Mouse (Mus musculus) MEL (cell line): ENCODE data around the gene Cdkn1b. TPM values are rescaled to one million over a fixed set of nuclear protein-coding genes. Genes with fewer than 3 reads are reported as not detected.

Experiments used
- DNase-seq: peaks from one replicate; pipeline ENCODE4 v3.0.0; 2011; ENCODE audit warnings: low read depth, low spot score
- H3K27ac ChIP-seq: 2 replicates; pipeline ENCODE4 v1.5.1; 2012; ENCODE audit warnings: low read depth, mild to moderate bottlenecking, control low read depth, low read length, moderate library complexity; ENCODE audit not compliant: control insufficient read depth
- H3K27me3 ChIP-seq, 2 experiments: fragments of 150-350 bp in 1 of 2; sonication (generic) in 1 of 2; 2 replicates each; pipeline ENCODE4 v1.6.1; 2012; ENCODE audit warnings: low read length in 2 of 2, mild to moderate bottlenecking in 2 of 2, improper control_type of control experiment in 1 of 2, moderate library complexity in 1 of 2; ENCODE audit not compliant: insufficient read depth in 2 of 2, control insufficient read depth in 1 of 2
- H3K36me3 ChIP-seq, 2 experiments: 2 replicates each; pipeline ENCODE4 v1.6.1; 2012 to 2014; ENCODE audit warnings: low read length in 2 of 2, improper control_type of control experiment in 1 of 2, inconsistent platforms in 1 of 2, mild to moderate bottlenecking in 1 of 2; ENCODE audit not compliant: insufficient read depth in 2 of 2, control insufficient read depth in 1 of 2
- H3K4me1 ChIP-seq, 2 experiments: fragments of 150-350 bp in 1 of 2; sonication (generic) in 1 of 2; 2 replicates each; pipeline ENCODE4 v1.6.1; 2012; ENCODE audit warnings: low read length in 2 of 2, improper control_type of control experiment in 1 of 2, mild to moderate bottlenecking in 1 of 2; ENCODE audit not compliant: insufficient read depth in 2 of 2, control insufficient read depth in 1 of 2
- H3K4me3 ChIP-seq, 2 experiments: fragments of 150-350 bp in 1 of 2; sonication (generic) in 1 of 2; 2 replicates each; pipeline ENCODE4 v1.5.1; 2012; ENCODE audit warnings: low read depth in 2 of 2, low read length in 2 of 2, mild to moderate bottlenecking in 2 of 2, moderate library complexity in 2 of 2, control low read depth in 1 of 2, improper control_type of control experiment in 1 of 2; ENCODE audit not compliant: control insufficient read depth in 1 of 2, insufficient read depth in 1 of 2
- H3K79me2 ChIP-seq: 2 replicates; pipeline ENCODE4 v1.6.1; 2012; ENCODE audit warnings: mild to moderate bottlenecking, low read length, moderate library complexity; ENCODE audit not compliant: control insufficient read depth, poor library complexity, insufficient read depth
- H3K9ac ChIP-seq: 2 replicates; pipeline ENCODE4 v1.6.1; 2012; ENCODE audit warnings: low read depth, mild to moderate bottlenecking, control low read depth, low read length, moderate library complexity; ENCODE audit not compliant: control insufficient read depth, poor library complexity, severe bottlenecking
- H3K9me3 ChIP-seq: fragments of 150-350 bp; sonication (generic); replicated peaks from 2 replicates; pipeline ENCODE4 v1.6.1; 2012; ENCODE audit warnings: mild to moderate bottlenecking, low read length, improper control_type of control experiment, moderate library complexity; ENCODE audit not compliant: insufficient read depth
- CHD1 ChIP-seq: IDR thresholded peaks from 2 replicates; pipeline ENCODE4 v1.6.1; 2012; ENCODE audit warnings: low read depth, mild to moderate bottlenecking, inconsistent platforms, low read length, improper control_type of control experiment
- MAFK ChIP-seq: IDR thresholded peaks from 2 replicates; pipeline ENCODE4 v1.6.1; 2011; ENCODE audit warnings: low read depth, mild to moderate bottlenecking, low read length, improper control_type of control experiment, borderline replicate concordance
- RCOR1 ChIP-seq: IDR thresholded peaks from 2 replicates; pipeline ENCODE4 v1.6.1; 2012; ENCODE audit warnings: low read depth, mild to moderate bottlenecking, inconsistent platforms, low read length, improper control_type of control experiment
- SIN3A ChIP-seq: IDR thresholded peaks from 2 replicates; pipeline ENCODE4 v1.6.1; 2012; ENCODE audit warnings: low read length, improper control_type of control experiment, inconsistent platforms
- UBTF ChIP-seq: IDR thresholded peaks from 2 replicates; pipeline ENCODE4 v1.6.1; 2012; ENCODE audit warnings: low read depth, mild to moderate bottlenecking, inconsistent platforms, low read length, improper control_type of control experiment, moderate library complexity, borderline replicate concordance; ENCODE audit not compliant: insufficient read depth
- ZMIZ1 ChIP-seq: IDR thresholded peaks from 2 replicates; pipeline ENCODE4 v1.6.1; 2012; ENCODE audit warnings: low read depth, mild to moderate bottlenecking, inconsistent platforms, low read length, improper control_type of control experiment, moderate library complexity
- ZNF384 ChIP-seq: IDR thresholded peaks from 2 replicates; pipeline ENCODE4 v1.6.1; 2012; ENCODE audit warnings: low read depth, mild to moderate bottlenecking, inconsistent platforms, low read length, improper control_type of control experiment
- polyA plus RNA-seq, 2 experiments: library from polyadenylated mRNA; stranded (reverse) in 1 of 2; unstranded in 1 of 2; fragments of >175 nt in 1 of 2; fragments of >200 nt in 1 of 2; gene quantifications; 2 replicates each; pipeline versions ENCODE4 v1.2.1 to v1.2.4; 2012; ENCODE audit warnings: low replicate concordance in 2 of 2, low read depth in 1 of 2; ENCODE audit not compliant: insufficient read length in 2 of 2, insufficient read depth in 1 of 2, missing spikeins in 1 of 2
- total RNA-seq: library from RNA; depleted of rRNA; stranded (reverse); fragments of 300-350 nt; gene quantifications from 2 replicates; pipeline ENCODE4 v1.2.3, GENCODE M21; 2012

Cdkn1b gene
- total and polyA plus RNA-seq, 3 experiments: 7.7 to 21.2 TPM; not detected in 1

DNA sequence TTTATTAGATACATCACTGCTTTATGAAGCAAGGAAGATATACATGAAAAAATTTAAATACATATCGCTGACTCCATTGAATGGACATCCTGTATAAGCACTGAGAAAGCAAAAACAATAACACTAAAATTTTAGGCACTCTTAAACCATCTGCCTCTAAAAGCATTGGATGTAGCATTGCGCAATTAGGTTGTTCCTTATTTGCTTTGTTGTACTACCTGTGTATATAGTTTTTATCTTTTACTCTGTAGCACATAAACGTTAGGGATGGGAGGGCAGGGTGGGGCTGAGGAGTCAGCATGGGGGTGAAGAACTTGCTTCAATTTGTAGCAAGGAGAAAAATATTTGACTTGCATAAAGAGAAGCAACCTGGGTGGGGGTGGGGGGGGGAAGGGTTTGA is 4.1 kb downstream of the Cdkn1b start:
- H3K36me3 ChIP-seq: peaks cover 2 to 25% of the 10 kb centered on the region in 2 experiments; a peak in 3 of 4 replicates
- no peak overlapping the region for H3K27ac ChIP-seq
- no peaks in the 10 kb centered on the region for H3K9me3 ChIP-seq
- H3K4me3 ChIP-seq: peak overlapping the region in 1 of 2 experiments; percentile 7; a peak in 1 of 4 replicates
- peaks cover 3 to 8% of the 10 kb centered on the region in 2 experiments; a peak in 3 of 4 replicates for H3K4me1 ChIP-seq
- H3K27me3 ChIP-seq: no peaks in the 10 kb centered on the region
- H3K79me2 ChIP-seq: peaks cover 43% of the 10 kb centered on the region
- TF ChIP-seq UBTF (no peak), RCOR1 (0 out of 2 replicates have a peak, but pooled peaks have one; percentile 23)
- H3K9ac ChIP-seq: no peak overlapping the region
- DNase-seq: peak; percentile 52

DNA sequence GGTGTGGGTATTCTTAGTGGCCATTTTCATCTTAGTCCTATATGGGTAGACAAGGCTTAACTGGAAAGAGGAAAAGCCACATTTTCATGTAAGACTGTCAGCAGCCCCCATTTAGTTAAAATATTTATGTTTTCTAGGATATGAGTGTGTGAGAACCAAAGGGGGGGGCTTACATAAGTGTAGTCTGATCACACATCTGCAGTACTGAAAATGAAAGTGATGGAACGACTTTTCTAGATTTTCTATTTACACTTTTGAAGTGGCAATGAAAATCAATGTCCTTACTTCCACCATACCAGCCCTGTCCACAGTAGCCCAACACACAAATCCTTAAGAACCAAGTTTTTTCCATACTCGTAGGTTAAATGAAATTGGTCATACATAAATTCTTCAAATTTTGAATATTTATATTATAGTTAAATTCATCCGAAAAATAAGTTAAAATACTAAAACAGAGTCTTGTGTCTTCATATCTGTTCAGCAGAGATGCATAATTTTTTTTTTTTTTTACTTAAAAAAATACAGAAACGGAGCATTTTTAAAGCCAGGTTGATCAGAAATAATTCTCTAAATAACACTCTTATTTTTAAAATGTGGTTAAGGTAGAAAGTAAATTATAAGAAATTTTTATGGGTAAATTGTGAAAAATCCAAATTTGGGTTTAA is 5.6 kb downstream of the Cdkn1b start:
- DNase-seq: peak; percentile 54
- Histone ChIP-seq H3K27ac (no peak overlapping the region; the same call in 1 of the 2 replicates), H3K4me3 (peak overlapping the region in 1 of 2 experiments; percentile 81; a peak in 2 of 4 replicates), H3K79me2 (peaks cover 48% of the 10 kb centered on the region), H3K4me1 (peaks cover 10 to 13% of the 10 kb centered on the region in 2 experiments), H3K9ac (peak overlapping the region; percentile 97), H3K36me3 (peaks cover 2 to 32% of the 10 kb centered on the region in 2 experiments; a peak in 3 of 4 replicates), H3K27me3 (no peaks in the 10 kb centered on the region), H3K9me3 (no peaks in the 10 kb centered on the region)
- TF ChIP-seq ZNF384: peak; percentile 65
- no peak for TF ChIP-seq ZMIZ1

DNA sequence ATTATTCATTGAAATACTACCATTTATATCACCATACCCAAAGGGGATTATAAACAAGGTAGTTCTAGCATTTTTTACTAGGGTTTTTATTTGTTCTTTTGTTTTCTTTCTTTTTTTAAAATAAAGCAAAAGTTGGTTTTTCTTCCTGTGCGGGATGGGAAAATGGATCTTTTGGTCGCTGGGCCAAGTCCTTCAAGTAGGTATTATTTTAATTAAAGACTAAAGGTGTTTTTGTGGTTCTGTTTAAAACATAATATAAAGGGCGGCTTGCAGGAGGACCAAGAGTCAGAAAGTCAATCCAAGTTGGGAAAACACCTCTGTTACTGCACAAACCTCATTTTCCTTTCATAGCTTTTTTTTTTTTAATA is 6.1 kb downstream of the Cdkn1b start:
- Histone ChIP-seq H3K27ac (peak overlapping the region; percentile 99), H3K79me2 (peaks cover 43% of the 10 kb centered on the region), H3K4me1 (peaks cover 12 to 13% of the 10 kb centered on the region in 2 experiments), H3K4me3 (peak overlapping the region; percentile 81 to 91), H3K27me3 (no peaks in the 10 kb centered on the region), H3K9me3 (no peaks in the 10 kb centered on the region), H3K9ac (peak overlapping the region; percentile 97), H3K36me3 (peaks cover 2 to 32% of the 10 kb centered on the region in 2 experiments; a peak in 3 of 4 replicates)
- DNase-seq: peak; percentile 45
- TF ChIP-seq ZMIZ1 (0 out of 2 replicates have a peak, but pooled peaks have one; percentile 2), SIN3A (peak; percentile 28; the same call in 1 of the 2 replicates), MAFK (no peak), ZNF384 (peak; percentile 64), CHD1 (0 out of 2 replicates have a peak, but pooled peaks have one; percentile 41)
